Mouse (Mus musculus): ENCODE data around the gene Dcaf4. TPM values are rescaled to one million over a fixed set of nuclear protein-coding genes. Genes with fewer than 3 reads are reported as not detected.

The Dcaf4 gene
- polyA plus RNA-seq, 1 experiment: 13.7 TPM

DNA sequence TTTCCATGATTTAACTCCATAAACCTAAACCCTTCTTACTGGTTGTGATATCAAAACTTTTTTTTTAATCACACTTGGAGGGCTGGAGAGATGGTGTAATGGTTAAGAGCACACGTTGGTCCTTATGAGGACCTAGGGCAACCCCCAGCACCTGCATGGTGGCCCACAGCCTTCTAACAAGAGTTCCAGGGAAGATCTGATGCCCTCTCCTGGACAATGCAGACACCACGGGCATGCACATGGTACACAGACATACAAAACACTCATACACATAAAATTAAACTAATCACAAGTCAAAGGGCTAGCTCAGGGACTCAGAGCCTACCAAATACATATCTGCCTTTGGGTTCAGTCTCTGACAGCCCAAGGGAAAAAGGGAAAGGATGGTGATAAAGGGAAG, 30.5 kb upstream of the Dcaf4 start:
- Histone ChIP-seq H3K27me3 (ENCODE audit: control insufficient read depth, insufficient read depth, insufficient read length) (peaks cover 33% of the 10 kb centered on the region), H3K36me3 (ENCODE audit: control insufficient read depth, insufficient read depth) (no peaks in the 10 kb centered on the region), H3K79me2 (ENCODE audit: control insufficient read depth, insufficient read depth) (no peaks in the 10 kb centered on the region), H3K4me3 (no peak overlapping the region), H3ac (ENCODE audit: control insufficient read depth, insufficient read length) (no peak overlapping the region), H3K4me2 (ENCODE audit: low read depth) (no peak overlapping the region)
- TF ChIP-seq MAX (IDR thresholded peaks at IDR 0.05; ENCODE audit: low read depth): no peak
- TF ChIP-seq TCF3 (IDR thresholded peaks at IDR 0.05; ENCODE audit: insufficient read length, low read depth): no peak
- no peak for TF ChIP-seq CEBPB (IDR thresholded peaks at IDR 0.05; ENCODE audit: insufficient read depth, poor library complexity, severe bottlenecking)
- no peak for TF ChIP-seq MYOG (IDR thresholded peaks at IDR 0.05; ENCODE audit: control insufficient read depth in 1 of 3, insufficient read depth in 1 of 3, insufficient read length in 2 of 3, low read depth in 2 of 3)
- no peak for TF ChIP-seq USF1 (IDR thresholded peaks at IDR 0.05; ENCODE audit: low read depth)
- no peak for TF ChIP-seq POLR2AphosphoS2 (IDR thresholded peaks at IDR 0.05; ENCODE audit: insufficient read length, low read depth)
- no peak for TF ChIP-seq POLR2A (IDR thresholded peaks at IDR 0.05; ENCODE audit: insufficient read length, low read depth)
- no peak for TF ChIP-seq SRF (IDR thresholded peaks at IDR 0.05; ENCODE audit: control insufficient read depth, insufficient read length, low read depth)
- TF ChIP-seq TCF12 (IDR thresholded peaks at IDR 0.05; ENCODE audit: insufficient read depth, poor library complexity, severe bottlenecking): no peak
- TF ChIP-seq MYOD1 (IDR thresholded peaks at IDR 0.05; ENCODE audit: control insufficient read depth in 1 of 3, insufficient read length in 2 of 3, low read depth in 2 of 3): no peak
- TF ChIP-seq E2F4 (IDR thresholded peaks at IDR 0.05; ENCODE audit: insufficient read depth): no peak

DNA sequence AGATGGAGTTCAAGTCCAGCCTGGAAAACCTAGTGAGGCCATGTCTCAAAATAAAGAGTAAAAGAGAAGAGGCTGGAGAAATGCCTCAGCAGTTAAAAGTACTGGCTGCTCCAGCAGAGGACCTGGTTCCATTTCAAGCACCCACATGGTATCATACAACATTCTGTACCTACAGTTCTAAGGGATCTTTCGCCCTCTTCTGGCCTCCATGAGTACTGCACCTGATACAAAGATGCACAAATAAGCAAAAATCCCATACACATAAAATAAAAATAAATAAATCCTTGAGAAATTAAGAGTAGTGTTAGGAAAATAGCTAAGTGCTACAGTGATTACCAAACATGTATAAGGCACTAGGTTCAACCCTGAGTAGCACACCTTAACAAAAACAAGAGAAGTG, 28.7 kb upstream of the Dcaf4 start:
- H3K27me3 ChIP-seq (ENCODE audit: control insufficient read depth, insufficient read depth, insufficient read length): peaks cover 18% of the 10 kb centered on the region
- H3K36me3 ChIP-seq (ENCODE audit: control insufficient read depth, insufficient read depth): no peaks in the 10 kb centered on the region
- H3K4me3 ChIP-seq: no peak overlapping the region
- TF ChIP-seq MAX (IDR thresholded peaks at IDR 0.05; ENCODE audit: low read depth) (no peak), TCF3 (IDR thresholded peaks at IDR 0.05; ENCODE audit: insufficient read length, low read depth) (no peak), TCF12 (IDR thresholded peaks at IDR 0.05; ENCODE audit: insufficient read depth, poor library complexity, severe bottlenecking) (no peak), REST (IDR thresholded peaks at IDR 0.05; ENCODE audit: insufficient read depth, insufficient read length) (no peak), POLR2AphosphoS2 (IDR thresholded peaks at IDR 0.05; ENCODE audit: insufficient read length, low read depth) (no peak), POLR2A (IDR thresholded peaks at IDR 0.05; ENCODE audit: insufficient read length, low read depth) (no peak), USF1 (IDR thresholded peaks at IDR 0.05; ENCODE audit: low read depth) (no peak)
- no peaks in the 10 kb centered on the region for H3K79me2 ChIP-seq (ENCODE audit: control insufficient read depth, insufficient read depth)
- no peak overlapping the region for H3K4me2 ChIP-seq (ENCODE audit: low read depth)
- H3ac ChIP-seq (ENCODE audit: control insufficient read depth, insufficient read length): no peak overlapping the region

DNA sequence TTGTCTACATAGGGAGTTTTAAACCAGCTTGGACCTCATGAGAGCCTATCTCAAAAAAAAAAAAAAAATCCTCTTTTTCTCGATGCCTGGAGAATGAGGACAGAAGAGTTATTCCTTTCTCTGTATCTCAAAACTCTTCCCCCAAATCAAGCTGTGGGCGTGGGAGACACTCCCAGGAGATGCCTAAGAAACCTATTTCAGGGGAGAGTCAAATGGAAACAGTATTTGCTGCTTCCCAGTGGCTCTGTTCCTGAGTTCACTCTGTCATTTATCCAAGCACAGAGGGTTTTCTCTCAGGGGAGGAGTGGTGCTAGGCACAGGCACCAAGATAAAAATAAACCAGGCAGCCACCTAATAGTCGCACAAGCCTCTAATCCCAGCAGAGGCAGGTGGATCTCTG, 27.5 kb upstream of the Dcaf4 start:
- H3K4me3 ChIP-seq: no peak overlapping the region
- H3K79me2 ChIP-seq (ENCODE audit: control insufficient read depth, insufficient read depth): no peaks in the 10 kb centered on the region
- TF ChIP-seq USF1 (IDR thresholded peaks at IDR 0.05; ENCODE audit: low read depth): no peak
- TF ChIP-seq MYOD1 (IDR thresholded peaks at IDR 0.05; ENCODE audit: control insufficient read depth in 1 of 3, insufficient read length in 2 of 3, low read depth in 2 of 3): no peak
- TF ChIP-seq POLR2A (IDR thresholded peaks at IDR 0.05; ENCODE audit: insufficient read length, low read depth): no peak
- TF ChIP-seq CEBPB (IDR thresholded peaks at IDR 0.05; ENCODE audit: insufficient read depth, poor library complexity, severe bottlenecking): no peak
- TF ChIP-seq SRF (IDR thresholded peaks at IDR 0.05; ENCODE audit: control insufficient read depth, insufficient read length, low read depth): no peak
- TF ChIP-seq MYOG (IDR thresholded peaks at IDR 0.05; ENCODE audit: control insufficient read depth in 1 of 3, insufficient read depth in 1 of 3, insufficient read length in 2 of 3, low read depth in 2 of 3): no peak
- no peak for TF ChIP-seq POLR2AphosphoS2 (IDR thresholded peaks at IDR 0.05; ENCODE audit: insufficient read length, low read depth)
- no peak for TF ChIP-seq E2F4 (IDR thresholded peaks at IDR 0.05; ENCODE audit: insufficient read depth)
- no peak for TF ChIP-seq TCF12 (IDR thresholded peaks at IDR 0.05; ENCODE audit: insufficient read depth, poor library complexity, severe bottlenecking)
- TF ChIP-seq REST (IDR thresholded peaks at IDR 0.05; ENCODE audit: insufficient read depth, insufficient read length): no peak
- TF ChIP-seq TCF3 (IDR thresholded peaks at IDR 0.05; ENCODE audit: insufficient read length, low read depth): no peak
- no peak for TF ChIP-seq MAX (IDR thresholded peaks at IDR 0.05; ENCODE audit: low read depth)
- peaks cover 18% of the 10 kb centered on the region for H3K27me3 ChIP-seq (ENCODE audit: control insufficient read depth, insufficient read depth, insufficient read length)
- H3K4me2 ChIP-seq (ENCODE audit: low read depth): no peak overlapping the region
- H3K36me3 ChIP-seq (ENCODE audit: control insufficient read depth, insufficient read depth): no peaks in the 10 kb centered on the region
- no peak overlapping the region for H3ac ChIP-seq (ENCODE audit: control insufficient read depth, insufficient read length)

DNA sequence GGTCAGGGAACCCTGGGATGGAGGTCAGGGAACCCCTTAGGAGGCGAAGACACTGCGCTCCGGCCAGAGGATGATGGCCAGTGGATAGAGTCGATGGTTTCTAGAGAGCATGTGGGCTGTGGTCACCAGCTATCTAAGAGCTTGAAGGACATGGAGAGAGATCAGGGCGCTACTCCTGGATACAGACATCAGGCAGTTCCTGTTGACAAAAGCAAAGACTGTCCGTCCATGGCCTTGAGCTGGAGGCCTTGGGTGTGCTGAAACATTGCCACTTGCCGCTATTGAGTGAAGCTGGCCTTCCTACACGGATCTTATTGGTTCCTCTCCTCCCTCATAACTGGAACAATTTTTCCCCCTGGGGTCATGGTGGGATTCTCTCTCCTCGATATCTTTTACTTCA, 26.1 kb upstream of the Dcaf4 start:
- Histone ChIP-seq H3K4me3 (no peak overlapping the region), H3K27me3 (ENCODE audit: control insufficient read depth, insufficient read depth, insufficient read length) (peaks cover 21% of the 10 kb centered on the region), H3ac (ENCODE audit: control insufficient read depth, insufficient read length) (no peak overlapping the region), H3K4me2 (ENCODE audit: low read depth) (no peak overlapping the region), H3K36me3 (ENCODE audit: control insufficient read depth, insufficient read depth) (no peaks in the 10 kb centered on the region), H3K79me2 (ENCODE audit: control insufficient read depth, insufficient read depth) (no peaks in the 10 kb centered on the region)
- no peak for TF ChIP-seq USF1 (IDR thresholded peaks at IDR 0.05; ENCODE audit: low read depth)
- no peak for TF ChIP-seq MYOD1 (IDR thresholded peaks at IDR 0.05; ENCODE audit: control insufficient read depth in 1 of 3, insufficient read length in 2 of 3, low read depth in 2 of 3)
- no peak for TF ChIP-seq TCF3 (IDR thresholded peaks at IDR 0.05; ENCODE audit: insufficient read length, low read depth)
- no peak for TF ChIP-seq POLR2A (IDR thresholded peaks at IDR 0.05; ENCODE audit: insufficient read length, low read depth)
- no peak for TF ChIP-seq SRF (IDR thresholded peaks at IDR 0.05; ENCODE audit: control insufficient read depth, insufficient read length, low read depth)
- TF ChIP-seq POLR2AphosphoS2 (IDR thresholded peaks at IDR 0.05; ENCODE audit: insufficient read length, low read depth): no peak
- TF ChIP-seq CEBPB (IDR thresholded peaks at IDR 0.05; ENCODE audit: insufficient read depth, poor library complexity, severe bottlenecking): no peak
- no peak for TF ChIP-seq MAX (IDR thresholded peaks at IDR 0.05; ENCODE audit: low read depth)
- TF ChIP-seq REST (IDR thresholded peaks at IDR 0.05; ENCODE audit: insufficient read depth, insufficient read length): no peak
- TF ChIP-seq MYOG (IDR thresholded peaks at IDR 0.05; ENCODE audit: control insufficient read depth in 1 of 3, insufficient read depth in 1 of 3, insufficient read length in 2 of 3, low read depth in 2 of 3): no peak
- no peak for TF ChIP-seq TCF12 (IDR thresholded peaks at IDR 0.05; ENCODE audit: insufficient read depth, poor library complexity, severe bottlenecking)
- TF ChIP-seq E2F4 (IDR thresholded peaks at IDR 0.05; ENCODE audit: insufficient read depth): no peak

Data from myocyte (in vitro differentiated cells).